Mouse (Mus musculus) bone marrow, adult 2 months (tissue): ENCODE data around the gene Lyrm9.

ENCODE experiments used
- CTCF ChIP-seq: fragments of 200-500 bp; IDR thresholded peaks from 2 replicates; pipeline ENCODE4 v1.5.1; 2011; ENCODE audit warnings: low read length, control low read depth; ENCODE audit not compliant: control insufficient read depth, insufficient read depth
- POLR2A ChIP-seq: fragments of 200-500 bp; IDR thresholded peaks from 2 replicates; pipeline ENCODE4 v1.6.1; 2011; ENCODE audit warnings: low read depth, mild to moderate bottlenecking, control low read depth, low read length, borderline replicate concordance; ENCODE audit not compliant: control insufficient read depth

GRCm38 (mm10) chr11:78786013-78786431 is 40.4 kb upstream of the Lyrm9 start:
- TF ChIP-seq POLR2A, result no peak
- no peak for TF ChIP-seq CTCF
